Mouse (Mus musculus) macrophage (primary cell): Measurements from ENCODE around the gene Asb13. TPM values are rescaled to one million over a fixed set of nuclear protein-coding genes. Genes with fewer than 3 reads are reported as not detected.

Experiments used
- H3K27ac ChIP-seq: fragments of 350-480 bp; formaldehyde crosslinking; 2 replicates; pipeline ENCODE4 v1.9.0; 2021
- H3K36me3 ChIP-seq: fragments of 350-480 bp; formaldehyde crosslinking; 2 replicates; pipeline ENCODE4 v1.9.0; 2021; ENCODE audit errors: inconsistent target
- H3K4me3 ChIP-seq: fragments of 350-480 bp; formaldehyde crosslinking; 2 replicates; pipeline ENCODE4 v1.9.0; 2021; ENCODE audit errors: inconsistent target
- H3K79me2 ChIP-seq: fragments of 350-480 bp; formaldehyde crosslinking; 2 replicates; pipeline ENCODE4 v1.9.0; 2021; ENCODE audit errors: inconsistent target
- WGBS: methylation state at CpG from one replicate; pipeline ENCODE4 v1.1.7; 2026; ENCODE audit warnings: inconsistent platforms; ENCODE audit not compliant: missing documents; 5-methylcytosine and 5-hydroxymethylcytosine counted together
- polyA plus RNA-seq: library from polyadenylated mRNA; stranded (reverse); fragments of 250-400 nt; gene quantifications from 3 replicates; pipeline ENCODE4 v1.2.4, GENCODE M21; 2018; ENCODE audit warnings: inconsistent platforms

The Asb13 gene
- polyA plus RNA-seq, 1 experiment from 2014 or later, result 7.3 TPM

DNA sequence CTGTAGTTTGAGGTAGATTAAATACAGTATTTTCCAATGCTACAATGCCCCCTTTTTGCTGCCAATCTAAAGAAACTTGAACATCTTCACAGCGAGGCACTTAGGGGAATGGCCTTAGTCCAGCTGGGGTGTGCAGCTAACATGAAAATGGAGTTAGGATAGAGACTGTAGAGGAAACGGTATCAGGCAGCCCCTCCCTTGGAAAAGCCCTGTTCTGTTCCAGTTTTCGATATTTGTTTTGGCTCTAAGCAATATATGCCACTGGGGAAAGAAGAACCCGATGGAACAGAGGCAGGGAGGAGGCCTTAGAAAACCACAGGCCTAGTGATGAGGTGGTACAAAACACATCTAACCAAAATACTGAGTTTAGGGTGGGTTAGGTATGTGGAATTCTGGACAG, 42.0 kb downstream of the Asb13 start:
- Histone ChIP-seq H3K36me3 (no peaks in the 10 kb centered on the region), H3K4me3 (no peak overlapping the region), H3K27ac (no peak overlapping the region), H3K79me2 (no peaks in the 10 kb centered on the region)
- WGBS, result 89% methylated on average over 3 of the region's 4 CpGs

DNA sequence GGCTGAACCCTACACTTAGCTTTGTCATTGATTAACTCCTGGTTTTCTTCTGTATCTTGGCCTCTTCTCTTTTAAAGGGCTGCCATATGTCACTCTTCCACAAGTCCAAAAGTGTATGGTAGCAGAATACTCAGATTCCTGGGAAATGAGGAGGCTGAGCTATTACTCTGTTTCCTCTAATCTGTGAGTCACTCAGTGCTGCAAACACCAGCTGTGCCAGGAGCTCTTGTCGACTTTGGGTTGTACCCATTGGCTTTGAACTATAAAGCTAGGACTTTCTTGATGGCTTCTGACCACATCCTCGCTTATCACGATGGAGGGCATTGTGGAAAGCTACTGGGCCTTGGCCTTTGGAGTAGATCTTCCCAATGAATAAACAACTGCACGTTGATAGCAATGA, 45.3 kb downstream of the Asb13 start:
- Histone ChIP-seq H3K36me3 (no peaks in the 10 kb centered on the region), H3K79me2 (no peaks in the 10 kb centered on the region), H3K27ac (no peak overlapping the region), H3K4me3 (no peak overlapping the region)
- WGBS, result 94% methylated on average over 4 of the region's 4 CpGs

DNA sequence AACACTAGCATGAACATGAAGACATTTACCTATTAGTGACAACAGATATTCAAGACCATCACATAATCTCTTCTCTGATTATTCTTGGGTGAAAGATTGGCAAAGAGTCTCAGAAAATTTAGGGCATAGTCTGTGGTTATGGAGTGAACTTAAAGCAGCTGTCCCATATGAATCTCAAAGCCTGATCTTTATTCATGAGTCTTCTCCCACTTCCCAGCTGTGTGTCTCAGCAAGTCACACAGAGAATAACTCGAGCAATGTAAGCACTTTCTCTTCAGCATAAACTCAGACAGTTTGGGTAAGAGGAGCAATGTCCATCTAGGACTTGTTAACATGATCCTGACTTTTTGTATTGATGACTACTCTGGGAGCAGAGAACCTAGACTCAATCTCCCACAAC, 52.5 kb downstream of the Asb13 start:
- Histone ChIP-seq H3K79me2 (no peaks in the 10 kb centered on the region), H3K36me3 (no peaks in the 10 kb centered on the region), H3K4me3 (no peak overlapping the region), H3K27ac (no peak overlapping the region)
- 95% methylated on average over 1 of the region's 1 CpGs for WGBS

DNA sequence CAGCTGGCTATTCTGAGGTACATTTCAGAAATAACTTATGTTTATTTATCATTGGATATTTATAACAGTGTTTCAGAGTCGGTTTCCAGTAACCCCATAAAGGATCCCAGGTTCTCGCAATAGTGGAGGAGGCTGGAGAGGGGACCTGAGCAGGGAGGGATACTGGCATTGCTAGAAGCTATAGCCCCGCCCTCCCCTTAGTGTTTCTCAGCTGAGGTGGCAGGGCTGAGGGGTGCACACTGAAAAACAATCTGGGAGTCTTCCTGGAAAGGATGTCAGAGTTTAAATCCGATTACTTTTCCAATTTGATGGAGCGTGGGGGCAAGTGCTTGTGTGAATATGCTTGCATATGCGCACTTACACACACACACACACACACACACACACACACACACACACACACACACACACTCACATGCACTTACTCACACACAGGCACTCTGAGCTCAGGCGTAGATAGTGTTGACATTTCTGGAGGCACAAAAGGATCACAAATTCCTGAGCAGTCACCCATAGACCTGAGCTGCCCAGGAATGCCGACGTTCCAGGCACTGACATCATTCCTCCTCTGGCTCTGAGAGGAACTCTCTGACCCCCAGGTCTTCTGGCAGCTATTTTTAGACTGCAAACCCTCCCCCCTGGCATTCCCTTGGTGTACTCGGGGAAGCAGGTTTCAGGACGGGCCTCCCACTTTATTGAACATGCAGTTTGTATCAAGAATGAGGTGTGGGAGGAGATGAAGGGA, 60.9 kb downstream of the Asb13 start:
- 83% methylated on average over 10 of the region's 11 CpGs for WGBS
- no peak overlapping the region for H3K4me3 ChIP-seq
- no peaks in the 10 kb centered on the region for H3K79me2 ChIP-seq
- H3K27ac ChIP-seq, result no peak overlapping the region
- no peaks in the 10 kb centered on the region for H3K36me3 ChIP-seq

DNA sequence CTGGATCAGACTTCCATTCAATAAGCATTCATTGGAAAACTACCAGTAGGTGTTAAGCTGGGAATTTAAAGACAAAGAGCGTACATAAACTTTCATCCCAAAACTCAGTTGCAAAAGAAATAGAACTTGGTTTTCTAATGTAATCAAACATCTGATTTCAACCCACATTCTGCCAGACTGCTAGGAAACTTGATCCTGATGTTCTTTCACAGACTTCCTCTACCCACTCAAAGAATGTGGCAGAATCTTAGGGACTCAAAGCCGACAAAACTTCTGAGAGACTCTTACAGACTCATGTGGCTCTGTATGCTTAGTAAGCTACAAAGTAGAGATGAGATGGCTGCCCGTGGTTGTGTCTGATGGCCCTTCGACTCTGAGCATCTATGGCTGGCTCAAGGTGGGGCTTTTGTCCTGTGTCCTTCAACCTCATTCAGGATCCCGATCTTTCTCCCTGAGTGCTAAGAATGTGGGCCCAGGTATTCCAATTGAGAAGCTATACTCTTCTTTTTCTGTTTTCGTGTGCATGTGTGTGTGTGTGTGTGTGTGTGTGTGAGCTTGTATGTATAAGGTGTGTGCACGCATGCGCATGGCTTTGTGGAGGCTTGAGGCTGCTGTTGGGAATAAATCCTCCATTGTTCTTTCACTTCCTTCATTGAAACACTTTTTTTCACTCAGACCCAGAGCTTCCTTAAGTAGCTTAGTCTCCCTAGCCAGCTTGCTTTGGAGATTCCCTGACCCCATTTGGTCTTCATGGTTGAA, 63.3 kb downstream of the Asb13 start:
- WGBS, result 82% methylated on average over 8 of the region's 8 CpGs
- Histone ChIP-seq H3K4me3 (no peak overlapping the region), H3K27ac (no peak overlapping the region), H3K36me3 (no peaks in the 10 kb centered on the region), H3K79me2 (no peaks in the 10 kb centered on the region)

DNA sequence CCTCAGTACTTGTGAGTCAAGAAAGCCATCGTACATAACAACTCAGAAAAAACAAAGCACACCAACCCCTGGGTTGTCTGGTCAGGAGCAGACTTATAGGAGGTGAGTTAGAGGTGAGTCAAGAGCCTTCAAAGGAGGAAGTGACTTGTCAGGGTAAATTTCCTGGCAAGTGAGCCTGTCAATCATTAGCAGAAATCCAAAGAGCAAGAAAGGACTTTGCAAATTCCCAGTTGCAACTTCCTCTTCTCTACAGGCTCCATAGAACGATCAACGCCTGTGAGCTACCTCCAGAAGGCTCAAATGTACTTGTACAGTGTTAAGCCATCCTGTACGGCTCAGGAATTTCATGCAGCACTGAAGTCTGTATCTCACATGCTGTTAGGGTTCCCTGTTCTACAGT, 66.9 kb downstream of the Asb13 start:
- no peaks in the 10 kb centered on the region for H3K36me3 ChIP-seq
- 24% methylated on average over 4 of the region's 4 CpGs for WGBS
- no peaks in the 10 kb centered on the region for H3K79me2 ChIP-seq
- no peak overlapping the region for H3K27ac ChIP-seq
- no peak overlapping the region for H3K4me3 ChIP-seq

Other genes with a start within 250 kb of the Asb13 start
- 687 to 803 TPM (median 741 TPM) in 3 replicates for gene Gdi2, start 96.0 kb upstream of the Asb13 start, polyA plus RNA-seq
- gene Fam208b, start 22.9 kb upstream of the Asb13 start, polyA plus RNA-seq, result 5.7 to 11.3 TPM (median 9.6 TPM) in 3 replicates
- gene Calml3, start 170.3 kb downstream of the Asb13 start, polyA plus RNA-seq, result not detected in 3 replicates
- gene Calm4, start 203.7 kb downstream of the Asb13 start, polyA plus RNA-seq, result not detected in 3 replicates
- not detected in 3 replicates for gene Calm5, start 220.1 kb downstream of the Asb13 start, polyA plus RNA-seq